Comparison of ENCODE assay signal across 20 mouse cellular contexts in genomic region chr6:22357351-22357750, GRCm38 (mm10).
"Had no signal": no experiment of that assay in that cellular context is flagged by ENCODE, and none has a peak within 500 bp of the region (broad histone marks: within the 10 kb centered on the region; RNA-seq: fewer than 3 reads in every experiment).

No protein-coding gene starts in this region.

- H3K36me3 ChIP-seq: liver, embryonic 13.5 days; midbrain, embryonic 12.5 days; midbrain, embryonic 15.5 days; neural tube, embryonic 12.5 days; neural tube, embryonic 15.5 days had no signal

- H3K9me3 ChIP-seq: liver, embryonic 13.5 days; midbrain, embryonic 12.5 days; neural tube, embryonic 12.5 days; neural tube, embryonic 15.5 days had no signal

- ATAC-seq: midbrain, embryonic 15.5 days had no signal

- H3K4me2 ChIP-seq: liver, embryonic 13.5 days; midbrain, embryonic 12.5 days; midbrain, embryonic 15.5 days; neural tube, embryonic 12.5 days; neural tube, embryonic 15.5 days had no signal

- H3K27ac ChIP-seq: left cerebral cortex, adult 2 months; liver, embryonic 13.5 days; midbrain, embryonic 12.5 days; midbrain, embryonic 15.5 days; neural tube, embryonic 12.5 days; neural tube, embryonic 15.5 days; stomach, postnatal 0 days had no signal

- H3K4me3 ChIP-seq: left cerebral cortex, adult 2 months; liver, embryonic 13.5 days; midbrain, embryonic 12.5 days; midbrain, embryonic 15.5 days; neural tube, embryonic 12.5 days; neural tube, embryonic 15.5 days had no signal

- H3K9ac ChIP-seq: liver, embryonic 13.5 days; midbrain, embryonic 12.5 days; midbrain, embryonic 15.5 days; neural tube, embryonic 12.5 days; neural tube, embryonic 15.5 days had no signal

- DNase-seq: kidney, adult 2 months; kidney, postnatal 10 days; kidney, postnatal 36 days; layer of hippocampus, postnatal 36 days; left cerebral cortex, postnatal 4 days; liver, embryonic 13.5 days; lung, adult 2 months; lung, postnatal 14 days; lung, postnatal 4 days; right cerebral cortex, adult 18-20 months; right cerebral cortex, postnatal 25 days; thymus, adult 2 months; thymus, postnatal 14 days; thymus, postnatal 4 days had no signal

- H3K4me1 ChIP-seq: neural tube, embryonic 12.5 days had no signal

- H3K27me3 ChIP-seq: liver, embryonic 13.5 days; midbrain, embryonic 12.5 days; midbrain, embryonic 15.5 days; neural tube, embryonic 12.5 days; neural tube, embryonic 15.5 days had no signal
